Mouse (Mus musculus): Measurements from ENCODE around the gene Rnase10. TPM values are rescaled to one million over a fixed set of nuclear protein-coding genes. Genes with fewer than 3 reads are reported as not detected.
A peak's percentile ranks its signal among the peaks of the same experiment; 100 is the strongest.
"Not testable (repeated sequence)": the region's sequence is repeated elsewhere in the genome, so short reads cannot be mapped to it uniquely, and the experiment has no call there.

Gene Rnase10
- polyA plus RNA-seq (2015; fragmentation: Nextera tagmentation; extraction: Ambion mirVana) = 0.17 TPM in 1 of 2 replicates, not detected in the other

GRCm38 (mm10) chr14:51007152-51007801 lies at the start of gene Rnase10:
Rnase10 (plus strand) TSS chr14:51007751.
- H3K9ac ChIP-seq = no peak within 1 kb of the TSS
- H3K4me3 ChIP-seq = no peak within 1 kb of the TSS
- ATAC-seq (ENCODE audit: low FRiP score, low read depth) = no peak
- no peak within 1 kb of the TSS for H3K27ac ChIP-seq
- H3K9me3 ChIP-seq = no peaks in the 10 kb centered on the region
- H3K27me3 ChIP-seq = no peaks in the 10 kb centered on the region
- 0 out of 2 replicates have a peak, but pooled peaks cover 5% of the 10 kb centered on the region for H3K4me1 ChIP-seq
- no peak within 1 kb of the TSS for H3K4me2 ChIP-seq (replicated peaks)
- H3K36me3 ChIP-seq = no peaks in the 10 kb centered on the region
- WGBS = 54% methylated on average over 8 of the region's 8 CpGs

- not testable (repeated sequence) for ATAC-seq (ENCODE audit: low FRiP score, low read depth); H3K27me3 ChIP-seq; H3K36me3 ChIP-seq; H3K4me2 ChIP-seq (replicated peaks); H3K4me1 ChIP-seq; H3K4me3 ChIP-seq; H3K9ac ChIP-seq; H3K27ac ChIP-seq; H3K9me3 ChIP-seq
- 85% methylated on average over 5 of the region's 5 CpGs for WGBS
Observed at GRCm38 (mm10) chr14:50958289-50958995, 49.1 kb upstream of the Rnase10 start.

- Histone ChIP-seq H3K27ac (no peak overlapping the region), H3K4me2 (replicated peaks) (no peak overlapping the region), H3K9ac (no peak overlapping the region), H3K4me1 (no peaks in the 10 kb centered on the region), H3K27me3 (no peaks in the 10 kb centered on the region), H3K9me3 (no peaks in the 10 kb centered on the region), H3K36me3 (no peaks in the 10 kb centered on the region), H3K4me3 (no peak overlapping the region)
- ATAC-seq (ENCODE audit: low FRiP score, low read depth) = no peak
- WGBS = 77% methylated on average over 5 of the region's 5 CpGs
Observed at GRCm38 (mm10) chr14:50968216-50968980, 39.2 kb upstream of the Rnase10 start.

- H3K9me3 ChIP-seq = no peaks in the 10 kb centered on the region
- H3K4me3 ChIP-seq = no peak overlapping the region
- H3K27me3 ChIP-seq = no peaks in the 10 kb centered on the region
- H3K27ac ChIP-seq = no peak overlapping the region
- ATAC-seq (ENCODE audit: low FRiP score, low read depth) = no peak
- WGBS = 37% methylated on average over 1 of the region's 1 CpGs
- H3K36me3 ChIP-seq = no peaks in the 10 kb centered on the region
- H3K9ac ChIP-seq = no peak overlapping the region
- no peak overlapping the region for H3K4me2 ChIP-seq (replicated peaks)
- H3K4me1 ChIP-seq = no peaks in the 10 kb centered on the region
Observed at GRCm38 (mm10) chr14:50969041-50969440, 38.5 kb upstream of the Rnase10 start.

GRCm38 (mm10) chr14:50969558-50970544 lies 37.7 kb upstream of the Rnase10 start:
- 53% methylated on average over 12 of the region's 12 CpGs for WGBS
- ATAC-seq (ENCODE audit: low FRiP score, low read depth) = no peak
- no peaks in the 10 kb centered on the region for H3K9me3 ChIP-seq

GRCm38 (mm10) chr14:50970822-50971221 lies 36.7 kb upstream of the Rnase10 start:
- Histone ChIP-seq H3K9me3 (no peaks in the 10 kb centered on the region), H3K4me2 (replicated peaks) (no peak overlapping the region), H3K27me3 (no peaks in the 10 kb centered on the region), H3K4me1 (no peaks in the 10 kb centered on the region), H3K27ac (no peak overlapping the region), H3K4me3 (no peak overlapping the region), H3K9ac (no peak overlapping the region), H3K36me3 (no peaks in the 10 kb centered on the region)
- no peak for ATAC-seq (ENCODE audit: low FRiP score, low read depth)
- WGBS = 52% methylated on average over 1 of the region's 1 CpGs

More at GRCm38 (mm10) chr14:50969558-50970544, 37.7 kb upstream of the Rnase10 start:
- Histone ChIP-seq H3K27ac (no peak overlapping the region), H3K4me2 (replicated peaks) (no peak overlapping the region), H3K36me3 (no peaks in the 10 kb centered on the region), H3K27me3 (no peaks in the 10 kb centered on the region), H3K4me3 (no peak overlapping the region), H3K9ac (no peak overlapping the region), H3K4me1 (no peaks in the 10 kb centered on the region)

GRCm38 (mm10) chr14:50973054-50973453 lies 34.5 kb upstream of the Rnase10 start:
- 91% methylated on average over 5 of the region's 5 CpGs for WGBS
- not testable (repeated sequence) for H3K4me2 ChIP-seq (replicated peaks); H3K9ac ChIP-seq; H3K4me3 ChIP-seq; H3K36me3 ChIP-seq; H3K4me1 ChIP-seq; H3K27me3 ChIP-seq; H3K9me3 ChIP-seq; ATAC-seq (ENCODE audit: low FRiP score, low read depth); H3K27ac ChIP-seq

- Histone ChIP-seq H3K9ac (no peak overlapping the region), H3K9me3 (no peaks in the 10 kb centered on the region), H3K4me2 (replicated peaks) (no peak overlapping the region), H3K27ac (no peak overlapping the region), H3K4me3 (no peak overlapping the region), H3K36me3 (no peaks in the 10 kb centered on the region), H3K4me1 (no peaks in the 10 kb centered on the region; the same call in 1 of the 2 replicates), H3K27me3 (no peaks in the 10 kb centered on the region)
- ATAC-seq (ENCODE audit: low FRiP score, low read depth) = no peak
- WGBS = 46% methylated on average over 4 of the region's 4 CpGs
Observed at GRCm38 (mm10) chr14:50973700-50974099, 33.9 kb upstream of the Rnase10 start.

GRCm38 (mm10) chr14:50975001-50975400 lies 32.5 kb upstream of the Rnase10 start:
- whole genome bisulfite sequencing = 46% methylated on average over 5 of the region's 5 CpGs
- no peak for ATAC-seq (ENCODE audit: low FRiP score, low read depth)
- Histone ChIP-seq H3K9me3 (no peaks in the 10 kb centered on the region), H3K27me3 (no peaks in the 10 kb centered on the region), H3K4me2 (replicated peaks) (no peak overlapping the region), H3K36me3 (no peaks in the 10 kb centered on the region), H3K4me3 (no peak overlapping the region), H3K9ac (no peak overlapping the region), H3K27ac (no peak overlapping the region), H3K4me1 (no peaks in the 10 kb centered on the region; the same call in 1 of the 2 replicates)

- 0 out of 2 replicates have a peak, but pooled peaks have one; percentile 30 for ATAC-seq (ENCODE audit: low FRiP score, low read depth)
- Histone ChIP-seq H3K4me1 (no peaks in the 10 kb centered on the region; the same call in 1 of the 2 replicates), H3K27me3 (no peaks in the 10 kb centered on the region), H3K36me3 (no peaks in the 10 kb centered on the region), H3K4me2 (replicated peaks) (peak overlapping the region; percentile 23), H3K9me3 (no peaks in the 10 kb centered on the region), H3K27ac (no peak overlapping the region), H3K9ac (no peak overlapping the region), H3K4me3 (no peak overlapping the region)
- 22% methylated on average over 9 of the region's 9 CpGs for WGBS
Observed at GRCm38 (mm10) chr14:50976674-50977073, 30.9 kb upstream of the Rnase10 start.

GRCm38 (mm10) chr14:50978451-50978850 lies 29.1 kb upstream of the Rnase10 start:
- 95% methylated on average over 6 of the region's 6 CpGs for WGBS
- H3K9me3 ChIP-seq; H3K27me3 ChIP-seq; H3K27ac ChIP-seq; ATAC-seq (ENCODE audit: low FRiP score, low read depth); H3K4me2 ChIP-seq (replicated peaks); H3K36me3 ChIP-seq; H3K4me3 ChIP-seq; H3K9ac ChIP-seq; H3K4me1 ChIP-seq: not testable (repeated sequence)

Measured in limb, embryonic 13.5 days (tissue).